Mouse (Mus musculus): ENCODE data around the gene Scn3a. TPM values are rescaled to one million over a fixed set of nuclear protein-coding genes. Genes with fewer than 3 reads are reported as not detected.

Gene Scn3a
- polyA plus RNA-seq, 1 experiment from 2014 or later, result 0.73 TPM

DNA sequence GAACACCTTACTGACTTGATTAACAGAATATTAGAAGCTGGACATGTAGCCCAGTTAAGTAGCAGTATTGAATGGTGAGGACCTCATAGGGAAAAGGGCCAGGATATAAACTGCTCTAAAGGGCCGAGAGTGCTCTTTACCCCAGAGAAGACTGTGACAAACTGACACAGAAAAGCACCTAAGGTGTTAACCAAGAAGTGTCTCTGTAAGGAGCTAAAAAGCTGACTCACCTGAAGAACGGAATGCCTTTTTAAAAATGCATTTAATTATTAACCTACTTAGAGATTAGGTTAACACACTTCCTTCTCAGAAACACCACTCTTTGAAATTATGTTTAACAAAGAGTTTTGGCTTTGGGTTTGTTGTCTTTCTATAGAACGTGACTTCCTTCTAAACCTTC, 9.7 kb downstream of the Scn3a start:
- H3K4me3 ChIP-seq (ENCODE audit: low read depth, low read length), result no peak overlapping the region

DNA sequence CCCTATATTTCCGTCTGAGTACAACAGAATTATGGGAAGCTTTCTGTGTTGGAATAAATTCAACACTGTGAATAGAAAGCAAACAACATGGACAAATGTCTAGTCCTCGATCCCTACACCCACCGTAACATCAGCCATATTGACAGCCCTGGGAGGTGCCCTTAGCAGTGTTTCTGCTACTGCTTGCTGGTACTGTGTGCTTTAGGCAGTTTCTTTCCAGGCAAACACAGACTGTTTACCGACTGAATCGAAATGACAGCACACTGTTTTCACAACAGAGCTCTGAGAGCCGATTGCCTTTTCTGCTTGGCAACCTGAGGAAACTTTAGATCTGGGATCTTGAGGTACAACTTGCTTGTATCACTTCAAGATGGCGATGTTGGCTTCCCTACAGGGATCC, 12.8 kb downstream of the Scn3a start:
- no peaks in the 10 kb centered on the region for H3K27me3 ChIP-seq (replicated peaks; ENCODE audit: insufficient read depth, low read length)
- H3K9me3 ChIP-seq (ENCODE audit: low read length), result no peaks in the 10 kb centered on the region
- H3K4me2 ChIP-seq (replicated peaks; ENCODE audit: low read depth, low read length), result no peak overlapping the region
- H3K4me3 ChIP-seq (ENCODE audit: low read depth, low read length), result no peak overlapping the region
- DNase-seq (ENCODE audit: low spot score) (no peak), ATAC-seq (no peak)
- no peak overlapping the region for H3K27ac ChIP-seq (ENCODE audit: low read length)
- H3K36me3 ChIP-seq (ENCODE audit: insufficient read depth, low read length), result no peaks in the 10 kb centered on the region
- H3K4me1 ChIP-seq (ENCODE audit: insufficient read depth, low read depth, low read length), result no peaks in the 10 kb centered on the region; the same call in 1 of the 2 replicates
- no peak overlapping the region for H3K9ac ChIP-seq (replicated peaks; ENCODE audit: low read depth)
- TF ChIP-seq CTCF (IDR thresholded peaks at IDR 0.05), result no peak
- TF ChIP-seq EP300 (IDR thresholded peaks at IDR 0.05), result no peak
- 56% methylated on average over 7 of the region's 7 CpGs for WGBS

More for the DNA sequence above, 9.7 kb downstream of the Scn3a start:
- no peaks in the 10 kb centered on the region for H3K9me3 ChIP-seq (ENCODE audit: low read length)
- no peaks in the 10 kb centered on the region for H3K27me3 ChIP-seq (replicated peaks; ENCODE audit: insufficient read depth, low read length)
- no peak overlapping the region for H3K9ac ChIP-seq (replicated peaks; ENCODE audit: low read depth)
- no peaks in the 10 kb centered on the region for H3K36me3 ChIP-seq (ENCODE audit: insufficient read depth, low read length)
- DNase-seq (ENCODE audit: low spot score), result peak; percentile 75
- 45% methylated on average over 3 of the region's 3 CpGs for WGBS
- no peak overlapping the region for H3K27ac ChIP-seq (ENCODE audit: low read length)
- no peaks in the 10 kb centered on the region; the same call in 1 of the 2 replicates for H3K4me1 ChIP-seq (ENCODE audit: insufficient read depth, low read depth, low read length)
- no peak overlapping the region for H3K4me2 ChIP-seq (replicated peaks; ENCODE audit: low read depth, low read length)
- no peak for TF ChIP-seq CTCF (IDR thresholded peaks at IDR 0.05)
- TF ChIP-seq EP300 (IDR thresholded peaks at IDR 0.05), result no peak; the same call in none of the 2 replicates
- peak; percentile 80 for ATAC-seq

DNA sequence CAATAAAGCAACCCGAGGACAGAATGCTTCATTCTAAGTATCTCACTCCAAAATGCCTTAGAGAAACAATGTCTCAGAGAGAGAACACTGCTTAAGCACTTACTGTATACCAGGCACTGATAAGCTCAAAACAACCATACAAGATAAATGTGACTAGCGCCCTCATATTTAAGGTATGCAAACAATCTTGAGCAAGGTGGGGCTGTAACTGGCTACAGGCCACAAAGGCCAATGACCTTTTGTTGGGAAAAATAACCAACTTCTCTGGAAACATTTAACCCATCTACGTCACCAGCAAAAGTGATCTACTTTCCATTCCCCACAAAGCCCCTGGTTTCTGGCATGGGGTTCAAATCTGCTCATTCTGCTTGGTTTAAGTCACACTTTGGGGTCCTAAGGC, 14.0 kb downstream of the Scn3a start:
- Histone ChIP-seq H3K36me3 (ENCODE audit: insufficient read depth, low read length) (no peaks in the 10 kb centered on the region), H3K9me3 (ENCODE audit: low read length) (no peaks in the 10 kb centered on the region), H3K4me2 (replicated peaks; ENCODE audit: low read depth, low read length) (no peak overlapping the region), H3K9ac (replicated peaks; ENCODE audit: low read depth) (no peak overlapping the region), H3K27me3 (replicated peaks; ENCODE audit: insufficient read depth, low read length) (no peaks in the 10 kb centered on the region), H3K27ac (ENCODE audit: low read length) (no peak overlapping the region), H3K4me3 (ENCODE audit: low read depth, low read length) (no peak overlapping the region), H3K4me1 (ENCODE audit: insufficient read depth, low read depth, low read length) (no peaks in the 10 kb centered on the region; the same call in 1 of the 2 replicates)
- TF ChIP-seq EP300 (IDR thresholded peaks at IDR 0.05), result peak; percentile 46; the same call in 1 of the 2 replicates
- TF ChIP-seq CTCF (IDR thresholded peaks at IDR 0.05), result no peak
- peak; percentile 29 for DNase-seq (ENCODE audit: low spot score)
- peak; percentile 58 for ATAC-seq
- 52% methylated on average over 3 of the region's 3 CpGs for WGBS

DNA sequence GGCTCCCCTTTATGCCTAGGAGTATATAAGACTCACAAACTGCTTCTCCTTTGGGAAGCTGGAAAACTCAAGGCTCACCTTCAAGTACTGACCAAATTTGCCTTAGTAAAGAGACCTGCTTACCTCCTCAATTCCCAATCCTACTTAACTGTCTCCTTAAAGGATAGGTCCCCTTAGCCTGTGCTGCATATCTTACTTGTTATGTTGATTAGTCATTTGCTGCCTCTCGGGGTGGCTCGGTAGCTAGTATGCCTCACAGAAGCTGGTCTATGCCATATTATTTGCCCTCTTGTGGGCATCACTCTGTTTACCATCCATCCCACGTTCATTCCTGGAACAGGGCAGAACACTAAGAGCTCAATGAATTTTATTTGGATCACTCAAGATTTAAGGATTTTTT, 14.7 kb downstream of the Scn3a start:
- no peak for ATAC-seq
- TF ChIP-seq EP300 (IDR thresholded peaks at IDR 0.05), result no peak
- no peak for TF ChIP-seq CTCF (IDR thresholded peaks at IDR 0.05)

DNA sequence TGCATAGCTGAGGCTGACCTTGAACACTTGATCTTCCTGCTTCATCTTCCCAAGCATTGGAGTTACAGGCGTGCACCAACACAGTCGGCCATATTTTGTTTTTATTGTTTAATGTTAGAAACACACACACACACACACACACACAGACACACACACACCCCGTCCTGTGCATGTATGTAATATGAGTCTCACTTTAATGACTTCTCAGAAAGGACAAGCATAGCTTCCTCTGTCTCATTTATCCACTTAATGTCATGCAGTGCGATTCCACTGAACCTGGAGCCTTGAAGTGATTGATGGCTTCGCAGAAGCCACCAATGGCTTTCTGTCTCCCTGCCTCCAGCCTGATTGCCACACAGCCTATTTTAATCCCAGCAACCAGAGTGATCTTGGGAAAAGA, 15.2 kb downstream of the Scn3a start:
- DNase-seq (ENCODE audit: low spot score), result no peak
- Histone ChIP-seq H3K27ac (ENCODE audit: low read length) (no peak overlapping the region), H3K9ac (replicated peaks; ENCODE audit: low read depth) (no peak overlapping the region), H3K4me3 (ENCODE audit: low read depth, low read length) (no peak overlapping the region), H3K27me3 (replicated peaks; ENCODE audit: insufficient read depth, low read length) (no peaks in the 10 kb centered on the region), H3K4me1 (ENCODE audit: insufficient read depth, low read depth, low read length) (no peaks in the 10 kb centered on the region; the same call in 1 of the 2 replicates), H3K9me3 (ENCODE audit: low read length) (no peaks in the 10 kb centered on the region), H3K36me3 (ENCODE audit: insufficient read depth, low read length) (no peaks in the 10 kb centered on the region), H3K4me2 (replicated peaks; ENCODE audit: low read depth, low read length) (no peak overlapping the region)
- TF ChIP-seq CTCF (IDR thresholded peaks at IDR 0.05), result no peak
- TF ChIP-seq EP300 (IDR thresholded peaks at IDR 0.05), result no peak
- ATAC-seq, result no peak
- 51% methylated on average over 5 of the region's 5 CpGs for WGBS

More for the DNA sequence above, 14.7 kb downstream of the Scn3a start:
- Histone ChIP-seq H3K36me3 (ENCODE audit: insufficient read depth, low read length) (no peaks in the 10 kb centered on the region), H3K4me1 (ENCODE audit: insufficient read depth, low read depth, low read length) (no peaks in the 10 kb centered on the region; the same call in 1 of the 2 replicates), H3K4me2 (replicated peaks; ENCODE audit: low read depth, low read length) (no peak overlapping the region), H3K27me3 (replicated peaks; ENCODE audit: insufficient read depth, low read length) (no peaks in the 10 kb centered on the region), H3K4me3 (ENCODE audit: low read depth, low read length) (no peak overlapping the region), H3K9me3 (ENCODE audit: low read length) (no peaks in the 10 kb centered on the region), H3K27ac (ENCODE audit: low read length) (no peak overlapping the region), H3K9ac (replicated peaks; ENCODE audit: low read depth) (no peak overlapping the region)
- no peak for DNase-seq (ENCODE audit: low spot score)
- WGBS, result 40% methylated on average over 3 of the region's 3 CpGs

DNA sequence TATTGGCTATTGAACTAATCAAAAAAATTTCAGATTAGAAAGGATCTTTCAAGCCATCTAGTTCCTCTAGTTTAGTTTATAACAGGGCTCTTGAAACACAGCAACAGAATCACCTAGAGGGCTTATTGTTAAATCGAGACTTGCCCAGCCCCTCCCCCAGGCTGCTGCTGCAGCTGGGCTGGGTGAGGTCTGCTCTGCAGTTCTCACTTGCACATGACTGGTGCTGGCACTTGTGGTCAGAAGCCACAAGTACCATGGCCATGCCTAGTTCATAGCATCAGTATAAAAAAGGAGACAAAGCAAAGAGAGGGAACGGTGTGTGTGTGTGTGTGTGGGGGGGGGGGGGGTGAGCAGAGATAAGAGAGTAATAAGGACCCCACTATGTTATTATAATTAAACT, 15.7 kb downstream of the Scn3a start:
- no peaks in the 10 kb centered on the region for H3K36me3 ChIP-seq (ENCODE audit: insufficient read depth, low read length)
- TF ChIP-seq EP300 (IDR thresholded peaks at IDR 0.05), result no peak
- no peak for TF ChIP-seq CTCF (IDR thresholded peaks at IDR 0.05)
- 23% methylated on average over 2 of the region's 2 CpGs for WGBS
- H3K9me3 ChIP-seq (ENCODE audit: low read length), result no peaks in the 10 kb centered on the region
- no peak overlapping the region for H3K27ac ChIP-seq (ENCODE audit: low read length)
- no peaks in the 10 kb centered on the region; the same call in 1 of the 2 replicates for H3K4me1 ChIP-seq (ENCODE audit: insufficient read depth, low read depth, low read length)
- H3K4me3 ChIP-seq (ENCODE audit: low read depth, low read length), result no peak overlapping the region
- H3K27me3 ChIP-seq (replicated peaks; ENCODE audit: insufficient read depth, low read length), result no peaks in the 10 kb centered on the region
- ATAC-seq, result no peak
- H3K4me2 ChIP-seq (replicated peaks; ENCODE audit: low read depth, low read length), result no peak overlapping the region
- DNase-seq (ENCODE audit: low spot score), result no peak
- no peak overlapping the region for H3K9ac ChIP-seq (replicated peaks; ENCODE audit: low read depth)

DNA sequence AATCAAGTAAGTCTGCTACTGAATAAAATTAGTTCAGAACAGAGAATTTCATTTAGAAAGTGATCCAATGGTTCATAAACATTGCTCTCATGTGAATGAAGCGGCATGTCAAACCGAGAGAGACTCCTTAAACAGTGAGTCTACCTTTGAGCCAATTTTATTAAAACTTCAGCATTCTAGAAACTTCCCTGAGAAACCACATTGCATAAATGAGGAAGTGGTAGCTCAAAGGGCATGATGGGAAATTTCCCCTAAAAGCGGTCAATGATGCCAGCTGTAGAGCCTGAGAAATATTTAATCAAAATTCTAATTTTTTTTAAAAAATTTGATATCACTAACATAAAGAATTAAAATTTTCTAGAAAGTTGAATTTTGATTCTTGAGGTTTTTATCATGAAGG, 16.9 kb downstream of the Scn3a start:
- Histone ChIP-seq H3K9me3 (ENCODE audit: low read length) (no peaks in the 10 kb centered on the region), H3K4me3 (ENCODE audit: low read depth, low read length) (no peak overlapping the region), H3K27me3 (replicated peaks; ENCODE audit: insufficient read depth, low read length) (no peaks in the 10 kb centered on the region), H3K9ac (replicated peaks; ENCODE audit: low read depth) (no peak overlapping the region), H3K4me2 (replicated peaks; ENCODE audit: low read depth, low read length) (no peak overlapping the region), H3K4me1 (ENCODE audit: insufficient read depth, low read depth, low read length) (no peaks in the 10 kb centered on the region; the same call in 1 of the 2 replicates), H3K36me3 (ENCODE audit: insufficient read depth, low read length) (no peaks in the 10 kb centered on the region), H3K27ac (ENCODE audit: low read length) (no peak overlapping the region)
- no peak for TF ChIP-seq CTCF (IDR thresholded peaks at IDR 0.05)
- TF ChIP-seq EP300 (IDR thresholded peaks at IDR 0.05), result no peak
- ATAC-seq (no peak), DNase-seq (ENCODE audit: low spot score) (no peak)
- 92% methylated on average over 3 of the region's 3 CpGs for WGBS
